Mouse (Mus musculus) urinary bladder, postnatal 14 days (tissue): Measurements from ENCODE around the gene Rnf144b.

Experiments
- DNase-seq: peaks from one replicate; pipeline ENCODE4 v3.0.0; 2021; ENCODE audit warnings: low spot score

Rnf144b gene

GRCm38 (mm10) chr13:47124986-47125385 lies 2.5 kb downstream of the Rnf144b start:
- no peak for DNase-seq

- no peak for DNase-seq
Measured at GRCm38 (mm10) chr13:47125595-47125994, 3.1 kb downstream of the Rnf144b start.

- DNase-seq = no peak
Measured at GRCm38 (mm10) chr13:47129090-47129489, 6.6 kb downstream of the Rnf144b start.

GRCm38 (mm10) chr13:47133058-47133457 lies 10.6 kb downstream of the Rnf144b start:
- no peak for DNase-seq

- no peak for DNase-seq
Measured at GRCm38 (mm10) chr13:47134836-47135235, 12.4 kb downstream of the Rnf144b start.

- DNase-seq = no peak
Measured at GRCm38 (mm10) chr13:47135741-47136140, 13.3 kb downstream of the Rnf144b start.

GRCm38 (mm10) chr13:47142764-47143163 lies 20.3 kb downstream of the Rnf144b start:
- DNase-seq = no peak

- DNase-seq = no peak
Measured at GRCm38 (mm10) chr13:47145939-47146338, 23.5 kb downstream of the Rnf144b start.

- no peak for DNase-seq
Measured at GRCm38 (mm10) chr13:47146388-47146787, 23.9 kb downstream of the Rnf144b start.

GRCm38 (mm10) chr13:47148573-47148972 lies 26.1 kb downstream of the Rnf144b start:
- no peak for DNase-seq

GRCm38 (mm10) chr13:47149993-47150392 lies 27.5 kb downstream of the Rnf144b start:
- no peak for DNase-seq

- DNase-seq = no peak
Measured at GRCm38 (mm10) chr13:47151060-47151459, 28.6 kb downstream of the Rnf144b start.

- DNase-seq = no peak
Measured at GRCm38 (mm10) chr13:47152390-47152789, 29.9 kb downstream of the Rnf144b start.

GRCm38 (mm10) chr13:47153206-47153605 lies 30.8 kb downstream of the Rnf144b start:
- no peak for DNase-seq

GRCm38 (mm10) chr13:47154866-47155265 lies 32.4 kb downstream of the Rnf144b start:
- no peak for DNase-seq

- no peak for DNase-seq
Measured at GRCm38 (mm10) chr13:47156841-47157240, 34.4 kb downstream of the Rnf144b start.

GRCm38 (mm10) chr13:47162001-47162400 lies 39.5 kb downstream of the Rnf144b start:
- DNase-seq = no peak

GRCm38 (mm10) chr13:47164732-47165131 lies 42.3 kb downstream of the Rnf144b start:
- no peak for DNase-seq

GRCm38 (mm10) chr13:47165261-47165660 lies 42.8 kb downstream of the Rnf144b start:
- DNase-seq = no peak

GRCm38 (mm10) chr13:47168484-47168883 lies 46.0 kb downstream of the Rnf144b start:
- peak; percentile 69 for DNase-seq

- DNase-seq = no peak
Measured at GRCm38 (mm10) chr13:47170026-47170425, 47.6 kb downstream of the Rnf144b start.

GRCm38 (mm10) chr13:47170811-47171555 lies 48.5 kb downstream of the Rnf144b start:
- peak; percentile 83 for DNase-seq

- DNase-seq = no peak
Measured at GRCm38 (mm10) chr13:47172891-47173290, 50.4 kb downstream of the Rnf144b start.

GRCm38 (mm10) chr13:47178182-47178581 lies 55.7 kb downstream of the Rnf144b start:
- peak; percentile 56 for DNase-seq
